Mouse (Mus musculus): ENCODE measurements around the gene Arid5a. TPM values are rescaled to one million over a fixed set of nuclear protein-coding genes. Genes with fewer than 3 reads are reported as not detected.

Gene Arid5a
- polyA plus RNA-seq, 1 experiment from 2014 or later = 2.9 TPM

- Histone ChIP-seq H3K4me3 (no peak overlapping the region), H3K4me1 (peaks cover 26% of the 10 kb centered on the region), H3K36me3 (replicated peaks) (no peaks in the 10 kb centered on the region), H3K9me3 (no peaks in the 10 kb centered on the region), H3K27me3 (ENCODE audit: poor library complexity, severe bottlenecking) (peaks cover 40% of the 10 kb centered on the region), H3K27ac (no peak overlapping the region)
- no peak for DNase-seq (ENCODE audit: extremely low spot score, low spot score)
- 59% methylated on average over 9 of the region's 9 CpGs for WGBS
These were observed 34.2 kb upstream of the Arid5a start for GRCm38 (mm10) chr1:36273288-36273687.

GRCm38 (mm10) chr1:36274455-36274854, 33.1 kb upstream of the Arid5a start, which contains the start of gene Neurl3:
Gene Neurl3 (minus strand): TSS chr1:36274679.
- DNase-seq (ENCODE audit: extremely low spot score, low spot score) = no peak
- H3K27ac ChIP-seq = no peak within 1 kb of the TSS; the same call in 1 of the 2 replicates
- peaks cover 21% of the 10 kb centered on the region for H3K4me1 ChIP-seq
- H3K9me3 ChIP-seq = no peaks in the 10 kb centered on the region
- H3K36me3 ChIP-seq (replicated peaks) = no peaks in the 10 kb centered on the region
- 94% methylated on average over 5 of the region's 5 CpGs for WGBS
- H3K27me3 ChIP-seq (ENCODE audit: poor library complexity, severe bottlenecking) = peaks cover 28% of the 10 kb centered on the region
- H3K4me3 ChIP-seq = no peak within 1 kb of the TSS

GRCm38 (mm10) chr1:36275635-36276389, 31.7 kb upstream of the Arid5a start:
- H3K27ac ChIP-seq = no peak overlapping the region
- H3K4me3 ChIP-seq = no peak overlapping the region
- no peaks in the 10 kb centered on the region for H3K9me3 ChIP-seq
- no peak for DNase-seq (ENCODE audit: extremely low spot score, low spot score)
- H3K4me1 ChIP-seq = peaks cover 14% of the 10 kb centered on the region
- H3K36me3 ChIP-seq (replicated peaks) = no peaks in the 10 kb centered on the region
- 80% methylated on average over 13 of the region's 13 CpGs for WGBS
- H3K27me3 ChIP-seq (ENCODE audit: poor library complexity, severe bottlenecking) = peaks cover 15% of the 10 kb centered on the region; the same call in 1 of the 2 replicates

- 21% methylated on average over 7 of the region's 7 CpGs for WGBS
- Histone ChIP-seq H3K36me3 (replicated peaks) (no peaks in the 10 kb centered on the region), H3K27me3 (ENCODE audit: poor library complexity, severe bottlenecking) (0 out of 2 replicates have a peak, but pooled peaks cover under 1% of the 10 kb centered on the region), H3K4me1 (0 out of 2 replicates have a peak, but pooled peaks cover 6% of the 10 kb centered on the region), H3K4me3 (no peak overlapping the region), H3K9me3 (no peaks in the 10 kb centered on the region), H3K27ac (no peak overlapping the region)
- peak; percentile 77 for DNase-seq (ENCODE audit: extremely low spot score, low spot score)
These were observed 30.1 kb upstream of the Arid5a start for GRCm38 (mm10) chr1:36277267-36278060.

- H3K9me3 ChIP-seq = no peaks in the 10 kb centered on the region
- no peak overlapping the region for H3K4me3 ChIP-seq
- H3K36me3 ChIP-seq (replicated peaks) = no peaks in the 10 kb centered on the region
- peak; percentile 71 for DNase-seq (ENCODE audit: extremely low spot score, low spot score)
- H3K27ac ChIP-seq = no peak overlapping the region
- H3K27me3 ChIP-seq (ENCODE audit: poor library complexity, severe bottlenecking) = no peaks in the 10 kb centered on the region
- no peaks in the 10 kb centered on the region for H3K4me1 ChIP-seq
- WGBS = 25% methylated on average over 3 of the region's 3 CpGs
These were observed 28.3 kb upstream of the Arid5a start for GRCm38 (mm10) chr1:36279202-36279601.

- no peaks in the 10 kb centered on the region for H3K4me1 ChIP-seq
- no peaks in the 10 kb centered on the region for H3K27me3 ChIP-seq (ENCODE audit: poor library complexity, severe bottlenecking)
- no peaks in the 10 kb centered on the region for H3K9me3 ChIP-seq
- no peak overlapping the region for H3K27ac ChIP-seq
- no peaks in the 10 kb centered on the region for H3K36me3 ChIP-seq (replicated peaks)
- H3K4me3 ChIP-seq = no peak overlapping the region
- WGBS = 88% methylated on average over 3 of the region's 3 CpGs
- no peak for DNase-seq (ENCODE audit: extremely low spot score, low spot score)
These were observed 26.6 kb upstream of the Arid5a start for GRCm38 (mm10) chr1:36280938-36281337.

GRCm38 (mm10) chr1:36281849-36282248, 25.7 kb upstream of the Arid5a start:
- Histone ChIP-seq H3K9me3 (no peaks in the 10 kb centered on the region), H3K4me3 (no peak overlapping the region), H3K4me1 (no peaks in the 10 kb centered on the region), H3K27me3 (ENCODE audit: poor library complexity, severe bottlenecking) (no peaks in the 10 kb centered on the region), H3K36me3 (replicated peaks) (no peaks in the 10 kb centered on the region), H3K27ac (no peak overlapping the region)
- DNase-seq (ENCODE audit: extremely low spot score, low spot score) = no peak
- 95% methylated on average over 6 of the region's 6 CpGs for WGBS

- 95% methylated on average over 8 of the region's 8 CpGs for WGBS
- Histone ChIP-seq H3K27ac (no peak overlapping the region), H3K36me3 (replicated peaks) (no peaks in the 10 kb centered on the region), H3K4me1 (no peaks in the 10 kb centered on the region), H3K4me3 (no peak overlapping the region), H3K9me3 (no peaks in the 10 kb centered on the region), H3K27me3 (ENCODE audit: poor library complexity, severe bottlenecking) (peaks cover 15% of the 10 kb centered on the region)
- DNase-seq (ENCODE audit: extremely low spot score, low spot score) = no peak
These were observed 14.1 kb upstream of the Arid5a start for GRCm38 (mm10) chr1:36293470-36293869.

- H3K36me3 ChIP-seq (replicated peaks) = no peaks in the 10 kb centered on the region
- 86% methylated on average over 3 of the region's 3 CpGs for WGBS
These were observed 13.1 kb upstream of the Arid5a start for GRCm38 (mm10) chr1:36294402-36294801.

GRCm38 (mm10) chr1:36296466-36297149, 10.9 kb upstream of the Arid5a start:
- Histone ChIP-seq H3K9me3 (no peaks in the 10 kb centered on the region), H3K4me3 (no peak overlapping the region), H3K27me3 (ENCODE audit: poor library complexity, severe bottlenecking) (peaks cover 45% of the 10 kb centered on the region), H3K36me3 (replicated peaks) (no peaks in the 10 kb centered on the region), H3K4me1 (0 out of 2 replicates have a peak, but pooled peaks cover 4% of the 10 kb centered on the region), H3K27ac (no peak overlapping the region)
- 80% methylated on average over 9 of the region's 9 CpGs for WGBS
- no peak for DNase-seq (ENCODE audit: extremely low spot score, low spot score)

More at GRCm38 (mm10) chr1:36294402-36294801, 13.1 kb upstream of the Arid5a start:
- no peaks in the 10 kb centered on the region for H3K9me3 ChIP-seq
- no peak overlapping the region for H3K4me3 ChIP-seq
- H3K27ac ChIP-seq = no peak overlapping the region
- no peak for DNase-seq (ENCODE audit: extremely low spot score, low spot score)
- H3K4me1 ChIP-seq = 0 out of 2 replicates have a peak, but pooled peaks cover 4% of the 10 kb centered on the region
- H3K27me3 ChIP-seq (ENCODE audit: poor library complexity, severe bottlenecking) = peaks cover 24% of the 10 kb centered on the region

GRCm38 (mm10) chr1:36298107-36298506, 9.4 kb upstream of the Arid5a start:
- H3K4me1 ChIP-seq = peaks cover 7% of the 10 kb centered on the region
- H3K27me3 ChIP-seq (ENCODE audit: poor library complexity, severe bottlenecking) = peaks cover 60% of the 10 kb centered on the region
- no peaks in the 10 kb centered on the region for H3K9me3 ChIP-seq
- WGBS = 88% methylated on average over 4 of the region's 4 CpGs
- H3K36me3 ChIP-seq (replicated peaks) = no peaks in the 10 kb centered on the region
- DNase-seq (ENCODE audit: extremely low spot score, low spot score) = no peak
- no peak overlapping the region for H3K4me3 ChIP-seq
- no peak overlapping the region for H3K27ac ChIP-seq

GRCm38 (mm10) chr1:36299126-36299525, 8.4 kb upstream of the Arid5a start:
- Histone ChIP-seq H3K4me1 (peaks cover 13% of the 10 kb centered on the region), H3K9me3 (no peaks in the 10 kb centered on the region), H3K36me3 (replicated peaks) (no peaks in the 10 kb centered on the region), H3K4me3 (no peak overlapping the region), H3K27me3 (ENCODE audit: poor library complexity, severe bottlenecking) (peaks cover 70% of the 10 kb centered on the region), H3K27ac (no peak overlapping the region)
- 26% methylated on average over 13 of the region's 13 CpGs for WGBS
- no peak for DNase-seq (ENCODE audit: extremely low spot score, low spot score)
